Mouse (Mus musculus) cerebral cortex, adult 2 months (tissue): ENCODE measurements around the gene Gm38100.

ENCODE experiments used
- WGBS: fragments of 180-500 bp; shearing (Covaris S2); methylation state at CpG from one replicate; pipeline ENCODE4 v1.1.7; 2018; 5-methylcytosine and 5-hydroxymethylcytosine counted together

The Gm38100 gene

DNA sequence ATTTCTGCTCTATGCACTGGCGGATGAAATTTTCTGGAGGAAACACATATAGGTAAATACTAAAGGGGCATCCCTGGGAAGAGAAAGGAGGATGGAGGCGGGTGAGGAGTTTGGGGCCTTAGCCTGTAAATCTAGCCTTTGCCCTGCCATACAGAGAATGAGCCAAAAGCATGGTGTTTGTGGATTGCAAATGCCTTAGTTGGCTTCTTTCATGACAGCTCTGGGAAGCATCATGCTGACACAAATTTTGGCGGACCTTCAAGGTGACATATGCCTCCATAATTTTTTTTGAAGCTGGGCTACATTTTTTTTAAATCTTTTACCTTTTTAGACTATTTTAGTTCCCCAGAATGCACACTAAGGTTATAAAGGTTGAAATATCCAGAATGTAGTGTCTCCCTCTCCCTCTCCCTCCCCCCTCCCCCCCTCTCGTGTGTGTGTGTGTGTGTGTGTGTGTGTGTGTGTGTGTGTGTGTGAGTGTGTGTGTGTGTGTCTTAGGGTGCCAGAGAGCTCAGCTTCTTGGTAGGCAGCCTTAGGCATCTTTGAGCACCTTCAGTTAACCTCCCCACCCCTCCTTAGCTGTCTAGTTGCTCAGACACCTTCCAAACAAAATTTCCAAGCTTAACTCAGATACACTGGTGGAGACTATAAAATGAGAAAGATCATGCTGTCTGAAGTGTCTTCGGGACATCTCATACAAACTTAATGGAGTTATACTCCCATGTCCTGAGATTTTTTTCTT is 47.0 kb downstream of the Gm38100 start:
- WGBS, result 83% methylated on average over 4 of the region's 5 CpGs

DNA sequence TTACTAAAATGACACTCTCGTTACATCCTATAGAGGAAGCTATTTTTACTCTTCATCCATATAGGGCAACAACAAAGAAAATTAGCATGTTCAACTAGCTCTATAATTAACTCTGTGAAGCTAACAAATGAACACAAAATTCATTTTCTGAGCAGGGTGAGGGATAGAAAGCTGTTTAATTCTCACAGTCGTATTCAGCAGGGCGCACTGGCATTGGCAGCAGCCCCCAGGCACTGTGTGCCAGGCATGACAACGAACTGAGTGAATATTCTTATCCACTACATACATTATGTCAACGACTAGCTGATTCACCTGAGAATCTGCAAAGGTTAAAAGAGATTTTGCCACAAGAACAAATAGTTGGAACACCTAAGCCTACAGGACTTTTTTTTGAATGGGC is 50.6 kb downstream of the Gm38100 start:
- WGBS, result 34% methylated on average over 5 of the region's 5 CpGs
